ENCODE assay signal across 8 mouse cellular contexts in the genomic region with DNA sequence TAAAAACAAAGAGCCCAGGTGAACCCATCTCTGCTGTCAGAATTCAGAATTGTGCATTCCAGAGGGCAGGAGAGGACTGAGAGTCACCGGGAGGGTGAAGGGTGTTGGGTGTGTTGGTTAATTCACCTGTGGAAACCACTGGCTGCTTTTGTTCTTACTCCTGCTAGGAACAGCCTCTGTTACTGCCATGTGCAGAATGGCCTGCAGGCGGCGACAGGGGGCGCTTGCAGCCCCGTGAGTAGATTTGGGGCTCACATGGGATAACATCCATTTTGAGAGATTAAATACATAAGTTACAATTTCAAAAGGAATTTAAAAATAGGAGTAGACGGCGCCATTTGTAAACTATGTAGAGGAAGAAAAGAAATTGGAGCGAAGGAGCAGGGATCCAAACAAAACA. TPM values are rescaled to one million over a fixed set of nuclear protein-coding genes. Genes with fewer than 3 reads are reported as not detected.
DNase-seq lines count a peak whose midpoint lies in the region; ATAC-seq and TF ChIP-seq lines count a peak whose summit lies in the region.

No protein-coding gene starts in this region.

- no peak overlapping the region for H3K9ac ChIP-seq in lung, postnatal 0 days (replicated peaks; ENCODE audit: low read depth)
- H3K9ac ChIP-seq in midbrain, embryonic 15.5 days, result no peak overlapping the region

- H3K4me3 ChIP-seq in lung, postnatal 0 days (ENCODE audit: low read depth, low read length), result no peak overlapping the region
- H3K4me3 ChIP-seq in midbrain, embryonic 15.5 days, result no peak overlapping the region

- no peak overlapping the region for H3K27ac ChIP-seq in lung, postnatal 0 days (ENCODE audit: low read length)
- H3K27ac ChIP-seq in midbrain, embryonic 15.5 days, result no peak overlapping the region

- H3K9me3 ChIP-seq in lung, postnatal 0 days (ENCODE audit: low read length), result no peaks in the 10 kb centered on the region
- H3K9me3 ChIP-seq in midbrain, embryonic 15.5 days, result no peaks in the 10 kb centered on the region

- no peak for ATAC-seq in lung, postnatal 0 days
- no peak for ATAC-seq in midbrain, embryonic 15.5 days (replicated peaks)

- peak; percentile 54 for TF ChIP-seq CTCF in lung, postnatal 0 days (IDR thresholded peaks at IDR 0.05)

- no peaks in the 10 kb centered on the region for H3K27me3 ChIP-seq in lung, postnatal 0 days (replicated peaks; ENCODE audit: insufficient read depth, low read length)
- no peaks in the 10 kb centered on the region for H3K27me3 ChIP-seq in midbrain, embryonic 15.5 days (replicated peaks)

- 30% methylated on average over 8 of the region's 8 CpGs for WGBS in lung, postnatal 0 days
- 34% methylated on average over 8 of the region's 8 CpGs for WGBS in midbrain, embryonic 15.5 days

- no peaks in the 10 kb centered on the region for H3K4me1 ChIP-seq in lung, postnatal 0 days (ENCODE audit: insufficient read depth, low read depth, low read length)
- no peaks in the 10 kb centered on the region for H3K4me1 ChIP-seq in midbrain, embryonic 15.5 days

- no peaks in the 10 kb centered on the region for H3K36me3 ChIP-seq in lung, postnatal 0 days (ENCODE audit: insufficient read depth, low read length)
- H3K36me3 ChIP-seq in midbrain, embryonic 15.5 days (replicated peaks), result no peaks in the 10 kb centered on the region

- peak; percentile 8 to 10 for DNase-seq in cerebellum, postnatal 36 days
- DNase-seq in cerebellum, adult 9-11 months, result no peak
- DNase-seq in spleen, adult 18-20 months, result peak; percentile 18 to 51
- no peak for DNase-seq in spleen, adult 12 weeks (ENCODE audit: low spot score)
- no peak for DNase-seq in lung, postnatal 0 days (ENCODE audit: low spot score)
- peak; percentile 85 for DNase-seq in thymus, postnatal 4 days
- DNase-seq in frontal cortex, adult 2 months (ENCODE audit: extremely low spot score in 1 of 2, low spot score in 1 of 2), result no peak

- TF ChIP-seq EP300 in lung, postnatal 0 days (IDR thresholded peaks at IDR 0.05), result no peak

- H3K4me2 ChIP-seq in lung, postnatal 0 days (replicated peaks; ENCODE audit: low read depth, low read length), result no peak overlapping the region
- H3K4me2 ChIP-seq in midbrain, embryonic 15.5 days, result no peak overlapping the region

RNA-seq across cellular contexts. Expression of a gene that starts 13.6 kb away (rescaled TPM):
- polyA plus RNA-seq in lung, postnatal 0 days (2015; fragmentation: Nextera tagmentation; extraction: Ambion mirVana), result 0.50 and 0.73 TPM in 2 replicates
- polyA plus RNA-seq in midbrain, embryonic 15.5 days (2015; fragmentation: Nextera tagmentation; extraction: Ambion mirVana), result not detected in 2 replicates
- polyA plus RNA-seq in frontal cortex, adult 2 months (2012; rRNA removed), result not detected in 2 replicates

RNA-seq across cellular contexts. Expression of a gene that starts 30.8 kb away (rescaled TPM):
- not detected in 2 replicates for polyA plus RNA-seq in lung, postnatal 0 days (2015; fragmentation: Nextera tagmentation; extraction: Ambion mirVana)
- 1.1 and 1.2 TPM in 2 replicates for polyA plus RNA-seq in midbrain, embryonic 15.5 days (2015; fragmentation: Nextera tagmentation; extraction: Ambion mirVana)
- polyA plus RNA-seq in frontal cortex, adult 2 months (2012; rRNA removed), result 0.40 and 0.66 TPM in 2 replicates

RNA-seq across cellular contexts. Expression of a gene that starts 47.6 kb away (rescaled TPM):
- 50.2 and 55.0 TPM in 2 replicates for polyA plus RNA-seq in lung, postnatal 0 days (2015; fragmentation: Nextera tagmentation; extraction: Ambion mirVana)
- polyA plus RNA-seq in midbrain, embryonic 15.5 days (2015; fragmentation: Nextera tagmentation; extraction: Ambion mirVana), result 2.2 TPM in 2 replicates
- 0.18 and 1.6 TPM in 2 replicates for polyA plus RNA-seq in frontal cortex, adult 2 months (2012; rRNA removed)

Comparison
In these comparisons a context has a peak if more than half of its experiments do, and no peak if none do; other contexts are left out.
1. DNase-seq: peak in cerebellum, postnatal 36 days (2 of 2), spleen, adult 18-20 months (2 of 2) and thymus, postnatal 4 days (single experiment); none in cerebellum, adult 9-11 months (single experiment), spleen, adult 12 weeks (single experiment), lung, postnatal 0 days (single experiment) and frontal cortex, adult 2 months (0 of 2).
2. RNA of a gene that starts 47.6 kb away (polyA plus RNA-seq): 50.2 to 55.0 TPM in lung, postnatal 0 days; 2.2 TPM in midbrain, embryonic 15.5 days and 0.18 to 1.6 TPM in frontal cortex, adult 2 months; every median in the first group is over 10 times any median in the second.